Mouse (Mus musculus) liver, embryonic 14.5 days (tissue): Measurements from ENCODE around the gene Muc3.

ENCODE experiments used
- CTCF ChIP-seq: IDR thresholded peaks from 2 replicates; pipeline ENCODE4 v1.5.1; 2016; ENCODE audit warnings: antibody characterized with exemption, low read depth, control low read depth
- EP300 ChIP-seq: IDR thresholded peaks from 2 replicates; pipeline ENCODE4 v1.6.1; 2016; ENCODE audit warnings: antibody characterized with exemption, low read depth

- TF ChIP-seq CTCF (no peak), EP300 (no peak)
Measured at GRCm38 (mm10) chr5:137138977-137139376, 10.1 kb downstream of the Muc3 start.
